Mouse (Mus musculus): ENCODE data around the gene Snip1. TPM values are rescaled to one million over a fixed set of nuclear protein-coding genes. Genes with fewer than 3 reads are reported as not detected.

The Snip1 gene
- polyA plus RNA-seq, 1 experiment from 2014 or later: 27.3 TPM

- H3K27ac ChIP-seq (ENCODE audit: low read length): no peak overlapping the region
These were observed 49.8 kb downstream of the Snip1 start for GRCm38 (mm10) chr4:125116090-125116861.

GRCm38 (mm10) chr4:125116929-125117328 lies 50.5 kb downstream of the Snip1 start:
- no peak overlapping the region for H3K4me3 ChIP-seq (replicated peaks; ENCODE audit: low read length)
- H3K4me1 ChIP-seq (replicated peaks; ENCODE audit: control insufficient read depth, insufficient read depth, low read length): peaks cover 14% of the 10 kb centered on the region
- no peaks in the 10 kb centered on the region for H3K36me3 ChIP-seq (ENCODE audit: control insufficient read depth, insufficient read depth)
- no peaks in the 10 kb centered on the region for H3K27me3 ChIP-seq (replicated peaks; ENCODE audit: control insufficient read depth, insufficient read depth, low read length)
- no peak overlapping the region for H3K9ac ChIP-seq (replicated peaks; ENCODE audit: low read depth, low read length)
- no peak overlapping the region for H3K27ac ChIP-seq (ENCODE audit: low read length)
- WGBS: 59% methylated on average over 13 of the region's 13 CpGs
- H3K9me3 ChIP-seq (ENCODE audit: control insufficient read depth, low read length): no peaks in the 10 kb centered on the region
- no peak for ATAC-seq
- no peak overlapping the region for H3K4me2 ChIP-seq (ENCODE audit: low read length)

More at GRCm38 (mm10) chr4:125116090-125116861, 49.8 kb downstream of the Snip1 start:
- 68% methylated on average over 9 of the region's 9 CpGs for WGBS
- H3K9ac ChIP-seq (replicated peaks; ENCODE audit: low read depth, low read length): no peak overlapping the region
- no peaks in the 10 kb centered on the region for H3K36me3 ChIP-seq (ENCODE audit: control insufficient read depth, insufficient read depth)
- H3K9me3 ChIP-seq (ENCODE audit: control insufficient read depth, low read length): no peaks in the 10 kb centered on the region
- H3K4me3 ChIP-seq (replicated peaks; ENCODE audit: low read length): no peak overlapping the region
- H3K27me3 ChIP-seq (replicated peaks; ENCODE audit: control insufficient read depth, insufficient read depth, low read length): no peaks in the 10 kb centered on the region
- no peak overlapping the region for H3K4me2 ChIP-seq (ENCODE audit: low read length)
- peaks cover 14% of the 10 kb centered on the region for H3K4me1 ChIP-seq (replicated peaks; ENCODE audit: control insufficient read depth, insufficient read depth, low read length)
- ATAC-seq: no peak; the same call in none of the 2 replicates

- Histone ChIP-seq H3K9ac (replicated peaks; ENCODE audit: low read depth, low read length) (no peak overlapping the region), H3K36me3 (ENCODE audit: control insufficient read depth, insufficient read depth) (no peaks in the 10 kb centered on the region), H3K4me3 (replicated peaks; ENCODE audit: low read length) (no peak overlapping the region), H3K9me3 (ENCODE audit: control insufficient read depth, low read length) (no peaks in the 10 kb centered on the region), H3K4me2 (ENCODE audit: low read length) (no peak overlapping the region), H3K4me1 (replicated peaks; ENCODE audit: control insufficient read depth, insufficient read depth, low read length) (peaks cover 14% of the 10 kb centered on the region), H3K27ac (ENCODE audit: low read length) (no peak overlapping the region), H3K27me3 (replicated peaks; ENCODE audit: control insufficient read depth, insufficient read depth, low read length) (no peaks in the 10 kb centered on the region)
- WGBS: 87% methylated on average over 7 of the region's 7 CpGs
- no peak for ATAC-seq
These were observed 51.4 kb downstream of the Snip1 start for GRCm38 (mm10) chr4:125117902-125118320.

GRCm38 (mm10) chr4:125119070-125119469 lies 52.6 kb downstream of the Snip1 start:
- Histone ChIP-seq H3K9ac (replicated peaks; ENCODE audit: low read depth, low read length) (no peak overlapping the region), H3K4me1 (replicated peaks; ENCODE audit: control insufficient read depth, insufficient read depth, low read length) (peaks cover 14% of the 10 kb centered on the region), H3K4me2 (ENCODE audit: low read length) (no peak overlapping the region), H3K9me3 (ENCODE audit: control insufficient read depth, low read length) (no peaks in the 10 kb centered on the region), H3K4me3 (replicated peaks; ENCODE audit: low read length) (no peak overlapping the region), H3K27me3 (replicated peaks; ENCODE audit: control insufficient read depth, insufficient read depth, low read length) (no peaks in the 10 kb centered on the region), H3K27ac (ENCODE audit: low read length) (no peak overlapping the region), H3K36me3 (ENCODE audit: control insufficient read depth, insufficient read depth) (no peaks in the 10 kb centered on the region)
- WGBS: 31% methylated on average over 10 of the region's 10 CpGs
- ATAC-seq: no peak

- no peak for ATAC-seq
- Histone ChIP-seq H3K36me3 (ENCODE audit: control insufficient read depth, insufficient read depth) (no peaks in the 10 kb centered on the region), H3K4me3 (replicated peaks; ENCODE audit: low read length) (no peak overlapping the region), H3K4me2 (ENCODE audit: low read length) (no peak overlapping the region), H3K27me3 (replicated peaks; ENCODE audit: control insufficient read depth, insufficient read depth, low read length) (no peaks in the 10 kb centered on the region), H3K4me1 (replicated peaks; ENCODE audit: control insufficient read depth, insufficient read depth, low read length) (peaks cover 13% of the 10 kb centered on the region), H3K9me3 (ENCODE audit: control insufficient read depth, low read length) (no peaks in the 10 kb centered on the region), H3K27ac (ENCODE audit: low read length) (no peak overlapping the region), H3K9ac (replicated peaks; ENCODE audit: low read depth, low read length) (no peak overlapping the region)
- WGBS: 93% methylated on average over 11 of the region's 11 CpGs
These were observed 53.2 kb downstream of the Snip1 start for GRCm38 (mm10) chr4:125119721-125120120.

GRCm38 (mm10) chr4:125122431-125123278 lies 56.2 kb downstream of the Snip1 start:
- no peak overlapping the region for H3K4me3 ChIP-seq (replicated peaks; ENCODE audit: low read length)
- 21% methylated on average over 16 of the region's 16 CpGs for WGBS
- H3K9ac ChIP-seq (replicated peaks; ENCODE audit: low read depth, low read length): no peak overlapping the region
- no peaks in the 10 kb centered on the region for H3K9me3 ChIP-seq (ENCODE audit: control insufficient read depth, low read length)
- no peaks in the 10 kb centered on the region for H3K36me3 ChIP-seq (ENCODE audit: control insufficient read depth, insufficient read depth)
- H3K27ac ChIP-seq (ENCODE audit: low read length): no peak overlapping the region
- peaks cover 9% of the 10 kb centered on the region for H3K4me1 ChIP-seq (replicated peaks; ENCODE audit: control insufficient read depth, insufficient read depth, low read length)
- peaks cover 8% of the 10 kb centered on the region; the same call in 1 of the 2 replicates for H3K27me3 ChIP-seq (replicated peaks; ENCODE audit: control insufficient read depth, insufficient read depth, low read length)
- H3K4me2 ChIP-seq (ENCODE audit: low read length): no peak overlapping the region
- no peak for ATAC-seq

- WGBS: 69% methylated on average over 7 of the region's 7 CpGs
These were observed 56.8 kb downstream of the Snip1 start for GRCm38 (mm10) chr4:125123279-125123671.

More at GRCm38 (mm10) chr4:125123279-125123671, 56.8 kb downstream of the Snip1 start:
- Histone ChIP-seq H3K4me3 (replicated peaks; ENCODE audit: low read length) (no peak overlapping the region), H3K36me3 (ENCODE audit: control insufficient read depth, insufficient read depth) (no peaks in the 10 kb centered on the region), H3K27me3 (replicated peaks; ENCODE audit: control insufficient read depth, insufficient read depth, low read length) (peaks cover 13% of the 10 kb centered on the region), H3K9ac (replicated peaks; ENCODE audit: low read depth, low read length) (no peak overlapping the region), H3K27ac (ENCODE audit: low read length) (no peak overlapping the region), H3K4me1 (replicated peaks; ENCODE audit: control insufficient read depth, insufficient read depth, low read length) (peaks cover 12% of the 10 kb centered on the region), H3K9me3 (ENCODE audit: control insufficient read depth, low read length) (no peaks in the 10 kb centered on the region), H3K4me2 (ENCODE audit: low read length) (no peak overlapping the region)
- ATAC-seq: no peak

Other genes starting within 250 kb of the Snip1 start
- gene Yrdc, start 216.0 kb upstream of the Snip1 start, polyA plus RNA-seq (2015; fragmentation: Nextera tagmentation; extraction: Ambion mirVana): 50.3 and 51.2 TPM in 2 replicates
- gene 1110065P20Rik, start 215.5 kb upstream of the Snip1 start, polyA plus RNA-seq (2015; fragmentation: Nextera tagmentation; extraction: Ambion mirVana): 65.1 and 75.2 TPM in 2 replicates
- 8.3 and 11.0 TPM in 2 replicates for gene Maneal, start 204.5 kb upstream of the Snip1 start, polyA plus RNA-seq (2015; fragmentation: Nextera tagmentation; extraction: Ambion mirVana)
- gene Epha10, start 185.8 kb upstream of the Snip1 start, polyA plus RNA-seq (2015; fragmentation: Nextera tagmentation; extraction: Ambion mirVana): 1.2 and 2.7 TPM in 2 replicates
- gene 9930104L06Rik, start 129.6 kb upstream of the Snip1 start, polyA plus RNA-seq (2015; fragmentation: Nextera tagmentation; extraction: Ambion mirVana): 17.1 and 17.2 TPM in 2 replicates
- gene Cdca8, start 127.4 kb upstream of the Snip1 start, polyA plus RNA-seq (2015; fragmentation: Nextera tagmentation; extraction: Ambion mirVana): 70.0 and 76.6 TPM in 2 replicates
- 1.1 and 1.3 TPM in 2 replicates for gene Rspo1, start 80.2 kb upstream of the Snip1 start, polyA plus RNA-seq (2015; fragmentation: Nextera tagmentation; extraction: Ambion mirVana)
- gene Gnl2, start 50.1 kb upstream of the Snip1 start, polyA plus RNA-seq (2015; fragmentation: Nextera tagmentation; extraction: Ambion mirVana): 101 and 107 TPM in 2 replicates
- 0.41 and 0.51 TPM in 2 replicates for gene Dnali1, start 969 bp upstream of the Snip1 start, polyA plus RNA-seq (2015; fragmentation: Nextera tagmentation; extraction: Ambion mirVana)
- 148 and 154 TPM in 2 replicates for gene Meaf6, start 18.5 kb downstream of the Snip1 start, polyA plus RNA-seq (2015; fragmentation: Nextera tagmentation; extraction: Ambion mirVana)
- gene Zc3h12a, start 61.2 kb downstream of the Snip1 start, polyA plus RNA-seq (2015; fragmentation: Nextera tagmentation; extraction: Ambion mirVana): 0.13 TPM in 1 of 2 replicates, not detected in the other